Mouse (Mus musculus) lung, postnatal 0 days (tissue): Measurements from ENCODE around the gene Ankrd45. TPM values are rescaled to one million over a fixed set of nuclear protein-coding genes. Genes with fewer than 3 reads are reported as not detected.
"Not testable (repeated sequence)": the region's sequence is repeated elsewhere in the genome, so short reads cannot be mapped to it uniquely, and the experiment has no call there.

Source experiments
- ATAC-seq: fragments of 200-750 bp; cut with Nextera tagmentation; 2 replicates; pipeline ENCODE4 v1.8.0; 2017; ENCODE audit warnings: moderate library complexity
- DNase-seq: peaks from one replicate; pipeline ENCODE4 v3.0.0-alpha.2; 2016; ENCODE audit warnings: low spot score
- H3K27ac ChIP-seq: fragments of 300-500 bp; sonication (generic); 2 replicates; pipeline ENCODE4 v1.5.1; 2014; ENCODE audit warnings: antibody characterized with exemption, mild to moderate bottlenecking, low read length, mixed read lengths
- H3K27me3 ChIP-seq: fragments of 300-500 bp; sonication (generic); replicated peaks from 2 replicates; pipeline ENCODE4 v1.6.1; 2014; ENCODE audit warnings: low read length, mixed read lengths; ENCODE audit not compliant: insufficient read depth
- H3K36me3 ChIP-seq: fragments of 300-500 bp; sonication (generic); 2 replicates; pipeline ENCODE4 v1.6.1; 2014; ENCODE audit warnings: low read length, mixed read lengths; ENCODE audit not compliant: insufficient read depth
- H3K4me1 ChIP-seq: fragments of 300-500 bp; sonication (generic); 2 replicates; pipeline ENCODE4 v1.6.1; 2014; ENCODE audit warnings: antibody characterized with exemption, low read depth, low read length, mixed read lengths; ENCODE audit not compliant: insufficient read depth
- H3K4me2 ChIP-seq: fragments of 300-500 bp; sonication (generic); replicated peaks from 2 replicates; pipeline ENCODE4 v1.6.1; 2014; ENCODE audit warnings: low read depth, mild to moderate bottlenecking, low read length, moderate library complexity, mixed read lengths
- H3K4me3 ChIP-seq: fragments of 300-500 bp; sonication (generic); 2 replicates; pipeline ENCODE4 v1.5.1; 2014; ENCODE audit warnings: low read depth, low read length
- H3K9ac ChIP-seq: fragments of 300-500 bp; sonication (generic); replicated peaks from 2 replicates; pipeline ENCODE4 v1.6.1; 2014; ENCODE audit warnings: low read depth, mild to moderate bottlenecking
- H3K9me3 ChIP-seq: fragments of 300-500 bp; sonication (generic); 2 replicates; pipeline ENCODE4 v1.6.1; 2016; ENCODE audit warnings: low read length, mixed read lengths
- CTCF ChIP-seq: IDR thresholded peaks from 2 replicates; pipeline ENCODE4 v1.5.1; 2016; ENCODE audit warnings: antibody characterized with exemption, mild to moderate bottlenecking
- EP300 ChIP-seq: IDR thresholded peaks from 2 replicates; pipeline ENCODE4 v1.6.1; 2016; ENCODE audit warnings: antibody characterized with exemption, mild to moderate bottlenecking, control low read depth
- WGBS: fragments of 180-500 bp; shearing (Covaris S2); extraction: QIAGEN DNeasy Blood & Tissue Kit; methylation state at CpG from one replicate; pipeline ENCODE4 v1.1.7; 2014; 5-methylcytosine and 5-hydroxymethylcytosine counted together
- polyA plus RNA-seq: library from polyadenylated mRNA; unstranded; fragments of >200 nt; fragmentation: Nextera tagmentation; extraction: Ambion mirVana; gene quantifications from 2 replicates; pipeline ENCODE4 v1.2.1, GENCODE M21; 2015

Gene Ankrd45
- polyA plus RNA-seq, 1 experiment from 2014 or later, result 1.3 TPM

GRCm38 (mm10) chr1:161182386-161182785, 39.9 kb downstream of the Ankrd45 start:
- no peaks in the 10 kb centered on the region for H3K36me3 ChIP-seq
- TF ChIP-seq EP300 (no peak), CTCF (no peak)
- H3K9me3 ChIP-seq, result no peaks in the 10 kb centered on the region
- DNase-seq, result no peak
- no peak overlapping the region for H3K27ac ChIP-seq
- H3K9ac ChIP-seq, result no peak overlapping the region
- WGBS, result 64% methylated on average over 9 of the region's 9 CpGs
- H3K4me1 ChIP-seq, result no peaks in the 10 kb centered on the region
- no peak overlapping the region for H3K4me3 ChIP-seq
- ATAC-seq, result no peak
- H3K27me3 ChIP-seq, result no peaks in the 10 kb centered on the region
- H3K4me2 ChIP-seq, result no peak overlapping the region

GRCm38 (mm10) chr1:161183677-161184076, 41.2 kb downstream of the Ankrd45 start:
- H3K4me3 ChIP-seq, result no peak overlapping the region
- no peaks in the 10 kb centered on the region for H3K36me3 ChIP-seq
- H3K9me3 ChIP-seq, result no peaks in the 10 kb centered on the region
- DNase-seq (no peak), ATAC-seq (no peak)
- no peak overlapping the region for H3K9ac ChIP-seq
- 46% methylated on average over 9 of the region's 9 CpGs for WGBS
- no peak overlapping the region for H3K27ac ChIP-seq
- no peaks in the 10 kb centered on the region for H3K27me3 ChIP-seq
- no peak overlapping the region for H3K4me2 ChIP-seq
- no peaks in the 10 kb centered on the region for H3K4me1 ChIP-seq
- TF ChIP-seq CTCF (no peak), EP300 (no peak)

GRCm38 (mm10) chr1:161185431-161185830, 42.9 kb downstream of the Ankrd45 start:
- Histone ChIP-seq H3K9me3 (no peaks in the 10 kb centered on the region), H3K4me3 (no peak overlapping the region), H3K36me3 (no peaks in the 10 kb centered on the region), H3K4me2 (no peak overlapping the region), H3K27me3 (no peaks in the 10 kb centered on the region), H3K4me1 (no peaks in the 10 kb centered on the region), H3K9ac (no peak overlapping the region), H3K27ac (no peak overlapping the region)
- 77% methylated on average over 3 of the region's 3 CpGs for WGBS
- ATAC-seq, result no peak
- TF ChIP-seq EP300, result no peak
- TF ChIP-seq CTCF, result no peak
- no peak for DNase-seq

GRCm38 (mm10) chr1:161190253-161190910, 47.9 kb downstream of the Ankrd45 start:
- Histone ChIP-seq H3K27ac (no peak overlapping the region), H3K9ac (no peak overlapping the region), H3K4me1 (peaks cover 6% of the 10 kb centered on the region; the same call in 1 of the 2 replicates), H3K9me3 (no peaks in the 10 kb centered on the region), H3K36me3 (no peaks in the 10 kb centered on the region), H3K4me3 (no peak overlapping the region), H3K4me2 (no peak overlapping the region), H3K27me3 (no peaks in the 10 kb centered on the region)
- ATAC-seq, result no peak
- 63% methylated on average over 9 of the region's 9 CpGs for WGBS
- no peak for DNase-seq
- TF ChIP-seq CTCF, result no peak
- no peak for TF ChIP-seq EP300

GRCm38 (mm10) chr1:161195541-161196351, 53.3 kb downstream of the Ankrd45 start:
- no peaks in the 10 kb centered on the region for H3K9me3 ChIP-seq
- TF ChIP-seq EP300 (peak; percentile 39; the same call in 1 of the 2 replicates), CTCF (peak; percentile 90)
- H3K4me2 ChIP-seq, result peak overlapping the region; percentile 59
- peak overlapping the region; percentile 37 for H3K4me3 ChIP-seq
- H3K27ac ChIP-seq, result peak overlapping the region; percentile 34; the same call in 1 of the 2 replicates
- no peaks in the 10 kb centered on the region for H3K36me3 ChIP-seq
- peak; percentile 97 for ATAC-seq
- under 1% methylated on average over 16 of the region's 16 CpGs for WGBS
- H3K4me1 ChIP-seq, result peaks cover 9% of the 10 kb centered on the region; the same call in 1 of the 2 replicates
- DNase-seq, result peak; percentile 94
- peak overlapping the region; percentile 3; the same call in 1 of the 2 replicates for H3K9ac ChIP-seq
- no peaks in the 10 kb centered on the region for H3K27me3 ChIP-seq

GRCm38 (mm10) chr1:161196364-161196763, 53.9 kb downstream of the Ankrd45 start:
- not testable (repeated sequence) for H3K27me3 ChIP-seq, H3K9ac ChIP-seq, ATAC-seq, H3K36me3 ChIP-seq, DNase-seq, H3K4me1 ChIP-seq, H3K9me3 ChIP-seq
- WGBS, result 42% methylated on average over 11 of the region's 11 CpGs
- peak overlapping the region; percentile 59 for H3K4me2 ChIP-seq
- H3K27ac ChIP-seq, result 0 out of 2 replicates have a peak overlapping the region, but pooled peaks have one; percentile 34
- peak overlapping the region; percentile 37 for H3K4me3 ChIP-seq
